In the genomic region with DNA sequence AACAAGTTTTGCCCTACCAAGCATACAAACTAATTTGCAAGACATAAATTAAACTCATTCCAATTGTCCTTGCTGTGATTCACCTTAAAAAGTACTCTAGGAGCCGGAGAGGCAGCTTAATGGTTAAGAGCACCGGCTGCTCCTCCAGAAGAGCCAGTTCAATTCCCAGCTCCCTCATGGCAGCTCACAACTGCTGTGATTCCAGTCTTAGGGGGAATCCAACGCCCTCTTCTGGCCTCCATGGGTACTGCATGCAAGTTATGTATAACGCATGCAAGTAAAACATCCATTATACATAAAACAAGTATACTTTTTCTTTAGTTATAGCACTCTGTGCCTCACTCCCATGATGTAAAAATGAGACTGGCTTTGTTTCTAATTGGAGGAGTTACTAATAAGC, we compare ENCODE assay signal across 11 mouse cellular contexts. TPM values are rescaled to one million over a fixed set of nuclear protein-coding genes. Genes with fewer than 3 reads are reported as not detected.
A peak's percentile ranks its signal among the peaks of the same experiment; 100 is the strongest.
DNase-seq lines count a peak whose midpoint lies in the region; ATAC-seq and TF ChIP-seq lines count a peak whose summit lies in the region.
"Had no signal": no experiment of that assay in that cellular context is flagged by ENCODE, and none has a peak within 500 bp of the region (broad histone marks: within the 10 kb centered on the region; RNA-seq: fewer than 3 reads in every experiment).

No protein-coding gene starts in this region.

- peaks cover 23% of the 10 kb centered on the region for H3K27me3 ChIP-seq in forebrain, embryonic 12.5 days
- peaks cover 7% of the 10 kb centered on the region; the same call in 1 of the 2 replicates for H3K27me3 ChIP-seq in forebrain, embryonic 10.5 days (ENCODE audit: poor library complexity, severe bottlenecking)
- H3K27me3 ChIP-seq in lung, embryonic 14.5 days (ENCODE audit: insufficient read depth, low read length), result no peaks in the 10 kb centered on the region
- H3K27me3 ChIP-seq in E14TG2a.4 (ENCODE audit: insufficient read depth, low read length), result no peaks in the 10 kb centered on the region; the same call in 1 of the 2 replicates
- H3K27me3 ChIP-seq in forebrain, embryonic 15.5 days, result no peaks in the 10 kb centered on the region
- H3K27me3 ChIP-seq: Patski had no signal

- intact Hi-C loops in heart, postnatal 10 days (cut with DNase I), result loop anchor here (10.0 kb wide), 1 partner anchor 218 kb away; no protein-coding TSS in a partner anchor

- no peak for ATAC-seq in forebrain, embryonic 12.5 days (ENCODE audit: low FRiP score)
- no peak for ATAC-seq in lung, embryonic 14.5 days (ENCODE audit: insufficient read depth)
- ATAC-seq in forebrain, embryonic 15.5 days (replicated peaks), result no peak
- ATAC-seq: Patski had no signal

- no peaks in the 10 kb centered on the region for H3K9me3 ChIP-seq in forebrain, embryonic 12.5 days
- no peaks in the 10 kb centered on the region for H3K9me3 ChIP-seq in forebrain, embryonic 10.5 days
- no peaks in the 10 kb centered on the region for H3K9me3 ChIP-seq in lung, embryonic 14.5 days (ENCODE audit: low read depth, low read length)
- H3K9me3 ChIP-seq in E14TG2a.4 (ENCODE audit: low read length), result no peaks in the 10 kb centered on the region
- no peaks in the 10 kb centered on the region for H3K9me3 ChIP-seq in forebrain, embryonic 15.5 days

- H3K4me1 ChIP-seq in forebrain, embryonic 12.5 days, result peaks cover 19% of the 10 kb centered on the region
- H3K4me1 ChIP-seq in forebrain, embryonic 10.5 days, result peaks cover 20% of the 10 kb centered on the region
- no peaks in the 10 kb centered on the region for H3K4me1 ChIP-seq in lung, embryonic 14.5 days (ENCODE audit: insufficient read depth)
- peaks cover 30% of the 10 kb centered on the region for H3K4me1 ChIP-seq in E14TG2a.4 (replicated peaks; ENCODE audit: low read depth, low read length)
- peaks cover 29% of the 10 kb centered on the region for H3K4me1 ChIP-seq in forebrain, embryonic 15.5 days

- H3K4me2 ChIP-seq in forebrain, embryonic 12.5 days, result no peak overlapping the region
- no peak overlapping the region for H3K4me2 ChIP-seq in lung, embryonic 14.5 days
- no peak overlapping the region for H3K4me2 ChIP-seq in forebrain, embryonic 15.5 days (replicated peaks)
- H3K4me2 ChIP-seq: heart, embryonic 11.5 days had no signal

- no peak for DNase-seq in forebrain, embryonic 10.5 days (ENCODE audit: extremely low spot score, low spot score)
- DNase-seq in lung, embryonic 14.5 days, result peak; percentile 51
- no peak for DNase-seq in lung, postnatal 14 days
- DNase-seq in spleen, postnatal 4 days (ENCODE audit: low spot score in 2 of 2), result no peak
- DNase-seq in heart, postnatal 10 days, result no peak
- DNase-seq: right cerebral cortex, postnatal 4 days had no signal

- H3K9ac ChIP-seq in forebrain, embryonic 12.5 days, result no peak overlapping the region
- H3K9ac ChIP-seq in lung, embryonic 14.5 days, result no peak overlapping the region
- no peak overlapping the region for H3K9ac ChIP-seq in forebrain, embryonic 15.5 days (replicated peaks)

- 0 out of 2 replicates have a peak overlapping the region, but pooled peaks have one; percentile 46 for H3K27ac ChIP-seq in forebrain, embryonic 12.5 days
- H3K27ac ChIP-seq in forebrain, embryonic 10.5 days, result no peak overlapping the region
- no peak overlapping the region for H3K27ac ChIP-seq in lung, embryonic 14.5 days (ENCODE audit: low read depth)
- peak overlapping the region; percentile 47 for H3K27ac ChIP-seq in forebrain, embryonic 15.5 days (replicated peaks)

- TF ChIP-seq CTCF in lung, embryonic 14.5 days (IDR thresholded peaks at IDR 0.05; ENCODE audit: low read depth), result peak; percentile 60
- peak; percentile 74 for TF ChIP-seq CTCF in E14TG2a.4 (conservative IDR thresholded peaks at IDR 0.05; ENCODE audit: low read length)

- no peak overlapping the region for H3K4me3 ChIP-seq in forebrain, embryonic 12.5 days (replicated peaks)
- no peak overlapping the region for H3K4me3 ChIP-seq in forebrain, embryonic 10.5 days
- H3K4me3 ChIP-seq in lung, embryonic 14.5 days (ENCODE audit: low read depth, low read length), result no peak overlapping the region
- no peak overlapping the region for H3K4me3 ChIP-seq in E14TG2a.4 (replicated peaks; ENCODE audit: low read length)
- no peak overlapping the region for H3K4me3 ChIP-seq in forebrain, embryonic 15.5 days

- 66% methylated on average over 4 of the region's 4 CpGs for WGBS in forebrain, embryonic 12.5 days
- WGBS in forebrain, embryonic 10.5 days, result 74% methylated on average over 4 of the region's 4 CpGs
- WGBS in lung, embryonic 14.5 days, result 67% methylated on average over 4 of the region's 4 CpGs
- whole genome bisulfite sequencing in forebrain, embryonic 15.5 days, result 64% methylated on average over 4 of the region's 4 CpGs

- H3K36me3 ChIP-seq in forebrain, embryonic 12.5 days (replicated peaks), result no peaks in the 10 kb centered on the region
- H3K36me3 ChIP-seq in forebrain, embryonic 10.5 days (replicated peaks), result peaks cover 40% of the 10 kb centered on the region
- peaks cover 64% of the 10 kb centered on the region for H3K36me3 ChIP-seq in lung, embryonic 14.5 days (ENCODE audit: insufficient read depth)
- H3K36me3 ChIP-seq in E14TG2a.4 (ENCODE audit: insufficient read depth, low read length), result 0 out of 2 replicates have a peak, but pooled peaks cover 5% of the 10 kb centered on the region
- H3K36me3 ChIP-seq in forebrain, embryonic 15.5 days, result no peaks in the 10 kb centered on the region

RNA-seq across cellular contexts. Expression of a gene that starts 27.7 kb away (rescaled TPM):
- 11.5 and 12.6 TPM in 2 replicates for polyA plus RNA-seq in forebrain, embryonic 12.5 days (2016; fragmentation: Nextera tagmentation; extraction: Ambion mirVana)
- 13.1 and 14.5 TPM in 2 replicates for polyA plus RNA-seq in forebrain, embryonic 10.5 days (2016; fragmentation: Nextera tagmentation; extraction: Ambion mirVana)
- 55.3 and 57.7 TPM in 2 replicates for polyA plus RNA-seq in lung, embryonic 14.5 days (2014; fragmentation: Nextera tagmentation; extraction: Ambion mirVana)
- polyA plus RNA-seq in forebrain, embryonic 15.5 days (2015; fragmentation: Nextera tagmentation; extraction: Ambion mirVana), result 6.2 and 7.9 TPM in 2 replicates
- total RNA-seq in heart, postnatal 10 days (2021), result 100 to 1,000 TPM; 106 to 115 TPM

Comparison
In these comparisons a context has a peak if more than half of its experiments do, and no peak if none do; other contexts are left out.
1. H3K27ac ChIP-seq: peak in forebrain, embryonic 12.5 days (single experiment) and forebrain, embryonic 15.5 days (single experiment); none in forebrain, embryonic 10.5 days (single experiment) and lung, embryonic 14.5 days (single experiment).